Mouse (Mus musculus) heart, embryonic 16.5 days (tissue): Measurements from ENCODE around the gene Arl15. TPM values are rescaled to one million over a fixed set of nuclear protein-coding genes. Genes with fewer than 3 reads are reported as not detected.

Source experiments
- ATAC-seq: fragments of 200-750 bp; cut with Nextera tagmentation; replicated peaks from 2 replicates; pipeline ENCODE4 v1.8.0; 2017; ENCODE audit warnings: moderate number of reproducible peaks; ENCODE audit not compliant: insufficient read depth, low FRiP score; ENCODE audit errors: extremely low read depth
- H3K27ac ChIP-seq: fragments of 300-500 bp; sonication (generic); 2 replicates; pipeline ENCODE4 v1.5.1; 2014; ENCODE audit warnings: mild to moderate bottlenecking, low read length, control low read depth, moderate library complexity
- H3K27me3 ChIP-seq: fragments of 300-500 bp; sonication (generic); 2 replicates; pipeline ENCODE4 v1.6.1; 2014; ENCODE audit warnings: low read length, mixed read lengths; ENCODE audit not compliant: control insufficient read depth, insufficient read depth
- H3K36me3 ChIP-seq: fragments of 300-500 bp; sonication (generic); 2 replicates; pipeline ENCODE4 v1.6.1; 2014; ENCODE audit not compliant: control insufficient read depth, insufficient read depth
- H3K4me1 ChIP-seq: fragments of 300-500 bp; sonication (generic); 2 replicates; pipeline ENCODE4 v1.6.1; 2014; ENCODE audit warnings: low read length, mixed read lengths; ENCODE audit not compliant: control insufficient read depth, insufficient read depth
- H3K4me2 ChIP-seq: fragments of 300-500 bp; sonication (generic); 2 replicates; pipeline ENCODE4 v1.6.1; 2014; ENCODE audit warnings: low read depth, mild to moderate bottlenecking, control low read depth, low read length
- H3K4me3 ChIP-seq: fragments of 300-500 bp; sonication (generic); 2 replicates; pipeline ENCODE4 v1.5.1; 2014; ENCODE audit warnings: mild to moderate bottlenecking, control low read depth, low read length
- H3K9ac ChIP-seq: fragments of 300-500 bp; sonication (generic); 2 replicates; pipeline ENCODE4 v1.6.1; 2014; ENCODE audit warnings: low read length, control low read depth
- H3K9me3 ChIP-seq: fragments of 300-500 bp; sonication (generic); replicated peaks from 2 replicates; pipeline ENCODE4 v1.6.1; 2016; ENCODE audit warnings: low read length; ENCODE audit not compliant: control insufficient read depth
- WGBS: fragments of 180-500 bp; shearing (Covaris S2); extraction: QIAGEN DNeasy Blood & Tissue Kit; methylation state at CpG from one replicate; pipeline ENCODE4 v1.1.7; 2014; 5-methylcytosine and 5-hydroxymethylcytosine counted together
- polyA plus RNA-seq: library from polyadenylated mRNA; unstranded; fragments of >200 nt; fragmentation: Nextera tagmentation; extraction: Ambion mirVana; gene quantifications from 2 replicates; pipeline ENCODE4 v1.2.1, GENCODE M21; 2015

The Arl15 gene
- polyA plus RNA-seq, 1 experiment from 2014 or later, result 8.8 TPM

- no peak overlapping the region for H3K4me3 ChIP-seq
- no peaks in the 10 kb centered on the region for H3K36me3 ChIP-seq
- no peak overlapping the region for H3K27ac ChIP-seq
- 80% methylated on average over 1 of the region's 1 CpGs for WGBS
- peaks cover 3% of the 10 kb centered on the region; the same call in 1 of the 2 replicates for H3K4me1 ChIP-seq
- no peak overlapping the region for H3K4me2 ChIP-seq
- H3K9me3 ChIP-seq, result no peaks in the 10 kb centered on the region
- H3K9ac ChIP-seq, result no peak overlapping the region
- ATAC-seq, result no peak
- H3K27me3 ChIP-seq, result no peaks in the 10 kb centered on the region
Observed at GRCm38 (mm10) chr13:113845229-113845628, 50.9 kb downstream of the Arl15 start.

GRCm38 (mm10) chr13:113846413-113846812 lies 52.1 kb downstream of the Arl15 start:
- H3K4me3 ChIP-seq, result no peak overlapping the region
- ATAC-seq, result no peak
- 77% methylated on average over 10 of the region's 10 CpGs for WGBS
- no peaks in the 10 kb centered on the region for H3K36me3 ChIP-seq
- H3K4me1 ChIP-seq, result peaks cover 13% of the 10 kb centered on the region
- no peaks in the 10 kb centered on the region for H3K27me3 ChIP-seq
- no peak overlapping the region for H3K4me2 ChIP-seq
- no peak overlapping the region for H3K27ac ChIP-seq
- H3K9me3 ChIP-seq, result no peaks in the 10 kb centered on the region
- no peak overlapping the region for H3K9ac ChIP-seq

GRCm38 (mm10) chr13:113850431-113851034 lies 56.2 kb downstream of the Arl15 start:
- Histone ChIP-seq H3K4me1 (peaks cover 14% of the 10 kb centered on the region), H3K4me2 (no peak overlapping the region), H3K4me3 (no peak overlapping the region), H3K27me3 (no peaks in the 10 kb centered on the region), H3K9me3 (no peaks in the 10 kb centered on the region), H3K27ac (peak overlapping the region; percentile 39; the same call in 1 of the 2 replicates), H3K36me3 (no peaks in the 10 kb centered on the region), H3K9ac (no peak overlapping the region)
- 35% methylated on average over 8 of the region's 8 CpGs for WGBS
- ATAC-seq, result peak; percentile 64; the same call in 1 of the 2 replicates

- Histone ChIP-seq H3K4me3 (no peak overlapping the region), H3K27me3 (no peaks in the 10 kb centered on the region), H3K27ac (peak overlapping the region; percentile 50), H3K36me3 (no peaks in the 10 kb centered on the region), H3K9me3 (no peaks in the 10 kb centered on the region), H3K4me1 (peaks cover 15% of the 10 kb centered on the region), H3K4me2 (no peak overlapping the region), H3K9ac (no peak overlapping the region)
- 75% methylated on average over 13 of the region's 13 CpGs for WGBS
- ATAC-seq, result no peak
Observed at GRCm38 (mm10) chr13:113851602-113852375, 57.5 kb downstream of the Arl15 start.

GRCm38 (mm10) chr13:113852376-113852666 lies 58.0 kb downstream of the Arl15 start:
- no peak for ATAC-seq
- H3K36me3 ChIP-seq, result no peaks in the 10 kb centered on the region
- 78% methylated on average over 6 of the region's 6 CpGs for WGBS

GRCm38 (mm10) chr13:113854146-113854545 lies 59.8 kb downstream of the Arl15 start:
- Histone ChIP-seq H3K27me3 (no peaks in the 10 kb centered on the region), H3K9me3 (no peaks in the 10 kb centered on the region), H3K36me3 (no peaks in the 10 kb centered on the region), H3K27ac (no peak overlapping the region), H3K9ac (no peak overlapping the region), H3K4me2 (no peak overlapping the region), H3K4me3 (no peak overlapping the region), H3K4me1 (peaks cover 18% of the 10 kb centered on the region)
- WGBS, result 72% methylated on average over 4 of the region's 4 CpGs
- ATAC-seq, result no peak

More at GRCm38 (mm10) chr13:113852376-113852666, 58.0 kb downstream of the Arl15 start:
- H3K27ac ChIP-seq, result no peak overlapping the region
- no peak overlapping the region for H3K4me3 ChIP-seq
- no peaks in the 10 kb centered on the region for H3K9me3 ChIP-seq
- H3K27me3 ChIP-seq, result no peaks in the 10 kb centered on the region
- H3K4me2 ChIP-seq, result no peak overlapping the region
- no peak overlapping the region for H3K9ac ChIP-seq
- H3K4me1 ChIP-seq, result peaks cover 15% of the 10 kb centered on the region

GRCm38 (mm10) chr13:113854551-113855312 lies 60.4 kb downstream of the Arl15 start:
- no peak overlapping the region for H3K9ac ChIP-seq
- no peaks in the 10 kb centered on the region for H3K27me3 ChIP-seq
- no peak overlapping the region for H3K4me3 ChIP-seq
- 0 out of 2 replicates have a peak overlapping the region, but pooled peaks have one; percentile 31 for H3K27ac ChIP-seq
- no peaks in the 10 kb centered on the region for H3K9me3 ChIP-seq
- H3K36me3 ChIP-seq, result no peaks in the 10 kb centered on the region
- H3K4me1 ChIP-seq, result peaks cover 22% of the 10 kb centered on the region
- ATAC-seq, result no peak
- H3K4me2 ChIP-seq, result no peak overlapping the region
- 50% methylated on average over 13 of the region's 13 CpGs for WGBS

GRCm38 (mm10) chr13:113856946-113857345 lies 62.6 kb downstream of the Arl15 start:
- no peaks in the 10 kb centered on the region for H3K27me3 ChIP-seq
- no peak overlapping the region for H3K4me2 ChIP-seq
- H3K4me1 ChIP-seq, result peaks cover 17% of the 10 kb centered on the region
- no peak overlapping the region for H3K27ac ChIP-seq
- no peaks in the 10 kb centered on the region for H3K9me3 ChIP-seq
- H3K36me3 ChIP-seq, result no peaks in the 10 kb centered on the region
- H3K4me3 ChIP-seq, result no peak overlapping the region
- 87% methylated on average over 4 of the region's 4 CpGs for WGBS
- H3K9ac ChIP-seq, result no peak overlapping the region
- no peak for ATAC-seq
